Mouse (Mus musculus): ENCODE measurements around the gene Per3. TPM values are rescaled to one million over a fixed set of nuclear protein-coding genes. Genes with fewer than 3 reads are reported as not detected.

Per3 gene
- 1.8 and 2.5 TPM in 2 replicates for polyA plus RNA-seq (2012; rRNA removed)

DNA sequence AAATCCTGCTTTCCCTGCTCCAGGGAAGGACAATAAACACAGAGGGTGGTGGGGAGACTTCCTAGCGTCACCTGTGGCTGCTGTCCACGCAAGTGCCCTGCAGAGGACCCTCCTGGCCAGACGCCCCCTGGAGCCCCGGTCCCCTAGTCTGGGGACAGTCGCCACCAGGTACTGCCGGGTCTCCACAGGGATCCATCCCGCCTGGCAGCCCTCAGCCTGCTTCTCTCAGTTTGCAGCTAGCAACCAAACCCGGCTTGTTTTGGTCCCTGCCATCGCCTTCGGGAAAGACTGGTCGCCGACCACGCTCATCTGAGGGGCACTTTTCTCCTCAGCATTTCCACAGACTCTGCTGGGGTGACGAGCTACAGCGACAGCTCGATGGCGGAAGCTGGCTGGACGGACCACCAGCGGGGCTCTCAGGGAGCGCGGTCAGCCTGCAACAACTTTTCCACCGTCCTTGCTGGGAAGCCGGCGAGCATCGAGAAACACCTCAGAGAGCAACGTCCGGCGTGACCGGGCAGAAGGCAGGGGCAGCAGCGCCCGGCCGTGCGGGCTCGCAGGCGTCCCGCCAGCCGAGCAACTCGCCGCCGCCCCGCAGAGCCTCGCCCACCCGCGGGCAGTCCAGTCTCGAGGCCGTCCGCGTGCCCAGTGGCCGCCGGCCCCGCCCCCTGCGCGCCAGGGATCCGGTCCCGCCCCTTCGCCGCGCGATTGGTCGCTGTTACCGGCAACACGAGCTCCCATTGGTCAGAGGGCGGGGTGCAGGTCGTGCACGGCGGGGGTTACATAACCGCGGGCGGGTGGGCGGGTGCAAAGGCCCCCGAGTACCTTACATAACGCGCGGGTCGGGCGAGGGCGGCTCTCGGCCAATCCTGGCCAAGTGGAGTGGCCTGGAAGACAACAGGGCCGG, at the start of gene Per3:
Per3 (minus strand) TSS at position 629 of the 907 bp plus-strand sequence.

DNA sequence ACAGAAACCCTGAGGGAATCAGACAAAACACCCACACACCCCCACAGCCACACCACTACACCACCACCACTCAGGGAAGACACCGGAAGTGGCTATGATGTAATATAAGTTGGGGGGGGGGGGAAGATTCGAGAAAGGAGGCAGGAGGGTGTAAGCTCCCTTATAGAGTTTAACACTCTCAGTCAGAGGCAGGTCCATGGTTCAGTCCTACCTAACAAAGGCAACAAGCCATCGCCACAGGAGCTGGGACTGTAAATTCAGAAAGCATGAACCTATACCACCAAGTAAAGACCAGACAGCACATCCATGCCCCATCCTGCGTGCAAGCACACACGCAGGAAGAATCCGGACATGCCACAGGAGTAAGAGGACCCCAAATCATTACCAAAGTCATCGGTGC, 44.8 kb upstream of the Per3 start, which contains the start of gene Gm13090:
Gm13090 (plus strand) TSS at position 301 of the 400 bp plus-strand sequence.

DNA sequence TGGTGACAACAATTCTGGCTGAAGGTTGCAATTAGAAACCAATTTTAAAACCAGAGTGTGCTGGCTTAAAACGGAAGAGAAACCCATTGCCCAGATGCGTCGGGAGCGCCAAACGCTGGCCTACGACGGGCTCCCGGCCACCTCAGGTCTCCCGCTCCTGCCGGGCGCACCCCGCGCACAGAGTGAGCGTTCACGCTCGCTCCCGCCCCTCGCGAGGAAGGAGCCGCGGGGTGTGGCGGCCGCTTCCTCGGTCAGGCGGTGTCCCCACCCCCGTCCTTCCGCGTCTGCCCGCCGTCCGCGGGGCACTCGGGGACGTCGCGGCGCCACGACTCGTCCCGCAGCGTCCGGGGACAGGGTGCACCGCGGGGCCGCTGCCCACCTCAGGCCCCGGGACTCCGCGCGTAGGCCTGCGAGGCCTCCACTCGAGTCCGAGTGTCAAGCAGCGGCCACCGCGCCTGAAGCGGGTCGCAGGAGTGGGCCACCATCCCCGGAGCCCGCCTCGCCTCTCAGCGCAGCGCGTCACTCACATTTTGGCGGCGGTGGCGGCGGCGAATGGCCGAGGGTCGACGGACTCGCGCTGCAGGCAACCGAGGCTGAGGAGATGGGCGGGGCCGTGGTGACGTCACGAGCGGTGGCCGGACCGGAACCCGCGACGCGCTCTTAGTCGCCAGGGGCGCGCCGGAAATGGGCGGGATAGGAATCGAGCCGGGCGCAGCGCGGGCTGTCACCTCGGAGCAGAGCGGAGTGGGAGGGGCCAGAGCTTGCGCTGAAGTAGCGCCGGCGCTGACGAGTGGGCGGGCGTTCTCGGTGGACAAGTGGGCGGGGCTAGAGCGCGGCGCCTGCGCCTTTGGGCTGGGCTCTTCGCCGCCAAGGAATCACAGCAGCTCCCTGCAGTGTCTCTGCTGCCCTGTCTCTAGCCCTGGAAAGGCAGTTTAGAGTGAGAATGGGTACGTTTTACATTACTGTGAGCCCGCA, 13.2 kb upstream of the Per3 start, which contains the start of gene Vamp3:
Vamp3 (minus strand) TSS at position 617 of the 975 bp plus-strand sequence.

DNA sequence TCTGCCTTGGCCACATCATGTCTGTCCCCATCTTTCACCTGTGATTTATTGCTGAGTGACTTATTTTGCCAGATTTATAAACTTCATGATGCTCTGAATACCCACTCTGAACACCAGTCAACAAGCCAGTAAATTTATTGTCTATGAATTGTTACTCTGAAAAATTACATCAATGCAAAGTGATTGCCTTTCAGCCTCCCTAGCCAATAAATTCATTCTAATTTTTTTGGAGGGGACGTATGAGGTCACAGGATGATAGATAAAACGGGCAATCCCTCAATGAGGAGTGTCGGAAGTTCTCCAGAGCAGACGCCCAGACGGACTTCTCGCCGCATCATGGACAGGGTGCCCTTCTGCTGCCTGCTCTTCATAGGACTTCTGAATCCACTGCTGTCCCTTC, 47.7 kb downstream of the Per3 start, which contains the start of gene Uts2:
Uts2 (plus strand) TSS at position 301 of the 400 bp plus-strand sequence.

Other genes with a start within 250 kb of the Per3 start
- gene Errfi1, start 190.7 kb downstream of the Per3 start, polyA plus RNA-seq (2012; rRNA removed), result 11.8 and 13.9 TPM in 2 replicates
- gene Park7, start 130.2 kb downstream of the Per3 start, polyA plus RNA-seq (2012; rRNA removed), result 195 TPM in 2 replicates
- gene Tnfrsf9, start 130.1 kb downstream of the Per3 start, polyA plus RNA-seq (2012; rRNA removed), result 0.09 TPM in 2 replicates
- not detected in 2 replicates for gene Uts2, start 47.6 kb downstream of the Per3 start, polyA plus RNA-seq (2012; rRNA removed)
- gene Vamp3, start 13.3 kb upstream of the Per3 start, polyA plus RNA-seq (2012; rRNA removed), result 25.3 and 28.4 TPM in 2 replicates
- gene Gm13090, start 44.9 kb upstream of the Per3 start, polyA plus RNA-seq (2012; rRNA removed), result not detected in 2 replicates